Mouse (Mus musculus) kidney, adult 8-10 months (tissue): ENCODE data around the gene Rapgef4.

ENCODE experiments used
- DNase-seq, 2 experiments: peaks; one replicate each; pipeline ENCODE4 v3.0.0; 2022

The Rapgef4 gene

GRCm38 (mm10) chr2:72285888-72286661 lies 305.0 kb downstream of the Rapgef4 start:
- DNase-seq: peak in 1 of 2 experiments; percentile 16

- DNase-seq: no peak
These were observed 306.1 kb downstream of the Rapgef4 start for GRCm38 (mm10) chr2:72287142-72287541.

GRCm38 (mm10) chr2:72288932-72289534 lies 308.0 kb downstream of the Rapgef4 start:
- no peak for DNase-seq

GRCm38 (mm10) chr2:72291103-72291502 lies 310.1 kb downstream of the Rapgef4 start:
- DNase-seq: no peak

GRCm38 (mm10) chr2:72292573-72292972 lies 311.5 kb downstream of the Rapgef4 start:
- DNase-seq: no peak

DNA sequence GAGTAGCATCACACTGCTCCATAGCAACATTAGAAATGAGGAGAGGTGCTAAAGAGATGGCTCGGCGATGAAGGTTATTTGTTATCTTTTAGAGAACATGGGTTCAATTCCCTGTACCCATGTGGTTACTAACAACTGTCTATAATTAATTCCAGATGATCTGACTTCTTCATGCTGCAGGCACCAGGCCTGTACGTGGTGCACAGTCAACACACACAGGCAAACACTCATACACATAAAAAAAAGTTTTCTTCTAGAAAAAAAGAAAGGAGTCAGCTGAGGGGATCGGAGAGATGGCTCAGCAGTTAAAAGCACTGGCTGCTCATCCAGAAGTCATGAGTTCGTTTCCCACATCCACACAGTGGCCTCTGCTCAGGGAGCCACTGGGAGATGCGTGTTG lies 314.0 kb downstream of the Rapgef4 start:
- no peak for DNase-seq

GRCm38 (mm10) chr2:72296984-72297715 lies 316.1 kb downstream of the Rapgef4 start:
- no peak for DNase-seq

DNA sequence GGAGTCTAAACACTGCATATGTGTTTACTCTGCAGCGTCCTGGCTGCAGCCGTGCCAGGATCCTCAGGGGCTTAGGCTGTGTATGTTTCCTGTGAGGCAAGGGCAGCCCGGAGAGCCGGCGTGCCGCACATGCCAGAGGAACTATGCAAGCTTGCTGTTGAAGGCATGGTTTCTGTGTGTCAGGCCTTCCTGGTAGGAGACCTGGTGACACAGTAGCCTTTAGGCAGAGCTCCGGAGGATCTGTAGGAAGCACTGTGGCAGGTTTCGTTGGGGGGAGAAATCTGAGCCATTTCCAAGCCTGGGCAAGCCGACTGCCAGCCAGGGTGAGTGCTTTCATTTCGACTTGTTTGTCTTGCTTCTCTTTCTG lies 316.7 kb downstream of the Rapgef4 start:
- DNase-seq: peak; percentile 33 to 34

DNA sequence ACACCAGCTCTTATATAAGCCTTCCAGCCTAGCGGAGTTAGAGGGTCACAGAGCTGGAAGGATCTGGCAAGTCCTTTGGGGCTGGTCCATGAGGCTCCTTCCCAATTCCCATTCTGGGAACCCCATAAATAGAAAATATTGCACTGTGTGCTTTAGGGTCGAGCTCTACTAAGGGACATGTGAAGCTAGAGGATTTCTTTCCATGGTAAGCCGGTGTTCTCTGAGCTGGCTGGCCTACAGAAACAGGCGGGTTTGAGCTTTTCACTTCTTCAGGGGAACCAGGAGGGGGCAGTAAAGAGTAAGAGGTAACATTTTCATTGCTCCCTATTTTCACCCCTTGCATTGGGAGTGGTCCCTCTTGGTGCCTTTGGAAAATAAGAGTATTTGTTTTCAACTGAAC lies 317.4 kb downstream of the Rapgef4 start:
- peak; percentile 17 to 30 for DNase-seq

DNA sequence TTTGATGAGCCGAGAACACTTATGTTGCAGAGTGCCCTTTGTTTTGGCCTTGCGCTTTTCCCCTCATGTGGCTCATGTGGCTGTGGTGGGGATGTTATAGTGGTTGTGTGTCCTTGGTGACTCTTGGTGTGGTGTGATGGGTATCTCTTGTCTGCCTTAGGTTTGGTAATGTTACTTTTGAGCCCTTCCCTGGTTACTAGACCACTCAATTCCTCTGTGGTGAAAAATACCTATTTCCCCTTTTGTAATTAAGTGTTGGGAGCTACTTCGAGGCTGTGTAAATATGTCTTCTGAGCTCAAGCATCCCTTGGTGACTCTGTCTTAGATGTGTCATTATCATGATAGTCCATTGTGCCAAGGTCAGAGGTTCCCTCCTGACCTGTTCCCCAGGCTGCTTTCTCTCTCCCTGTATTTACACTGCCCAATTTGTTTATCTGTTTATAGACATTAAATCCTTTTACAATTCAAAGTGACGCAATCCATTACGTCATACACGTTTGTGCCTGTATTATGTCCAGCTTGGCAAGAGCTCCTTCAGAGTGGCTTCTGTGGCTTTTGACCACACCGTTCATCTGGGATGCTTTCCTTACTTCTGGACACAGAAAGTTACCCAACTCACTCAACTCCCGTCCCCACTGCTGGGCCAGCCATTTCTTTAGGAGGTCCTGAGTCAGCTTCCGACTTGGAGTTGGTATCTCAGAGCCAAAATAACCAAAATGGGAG lies 320.3 kb downstream of the Rapgef4 start:
- no peak for DNase-seq

DNA sequence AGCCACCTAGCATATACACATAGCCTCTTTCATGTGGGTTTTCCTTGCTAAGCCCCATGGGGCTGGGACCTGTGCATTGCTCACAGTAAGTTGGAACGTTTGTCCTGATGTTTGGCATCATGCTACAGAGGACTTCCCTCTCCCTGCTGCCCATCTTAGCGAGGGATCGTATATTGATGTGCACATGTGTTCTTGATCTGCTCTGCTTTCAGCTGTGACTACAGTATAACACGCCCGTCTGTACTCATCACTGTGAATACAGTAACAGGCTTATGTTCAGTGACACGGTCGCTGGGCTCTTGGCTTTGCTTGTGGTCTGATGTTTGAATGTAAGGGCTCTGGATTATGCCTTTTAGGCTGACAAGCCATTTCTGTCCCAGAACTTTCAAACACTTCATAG lies 324.7 kb downstream of the Rapgef4 start:
- DNase-seq: no peak
